Mouse (Mus musculus): Measurements from ENCODE around the gene Fdx1l. TPM values are rescaled to one million over a fixed set of nuclear protein-coding genes. Genes with fewer than 3 reads are reported as not detected.

Gene Fdx1l
- polyA plus RNA-seq, 1 experiment from 2014 or later = 57.3 TPM

DNA sequence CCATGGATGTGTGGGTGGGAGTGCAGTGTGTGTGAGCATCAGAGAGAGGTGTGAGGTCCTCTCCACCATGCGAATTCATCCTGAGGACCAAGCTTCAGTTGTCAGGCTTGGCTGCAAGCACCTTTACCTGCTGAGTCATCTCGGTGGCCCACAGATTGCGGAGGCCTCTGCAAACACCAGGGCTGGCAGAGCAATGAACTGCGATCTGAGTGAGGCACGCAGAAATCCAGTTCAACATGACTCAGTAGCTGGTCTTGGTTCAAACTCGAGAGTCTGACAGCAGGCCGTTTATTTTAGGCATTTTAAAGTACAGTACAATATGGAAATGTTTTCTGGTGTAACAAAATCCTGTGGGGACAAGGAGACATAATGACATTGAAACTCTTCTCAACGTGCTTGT is 24.4 kb upstream of the Fdx1l start:
- no peaks in the 10 kb centered on the region for H3K9me3 ChIP-seq
- H3K9ac ChIP-seq = no peak overlapping the region
- H3K4me3 ChIP-seq (replicated peaks) = no peak overlapping the region
- no peaks in the 10 kb centered on the region; the same call in 1 of the 2 replicates for H3K36me3 ChIP-seq
- WGBS = 61% methylated on average over 8 of the region's 8 CpGs
- no peak overlapping the region for H3K4me2 ChIP-seq (replicated peaks)
- ATAC-seq = peak; percentile 59
- H3K27me3 ChIP-seq (replicated peaks) = no peaks in the 10 kb centered on the region
- H3K27ac ChIP-seq = no peak overlapping the region
- H3K4me1 ChIP-seq (replicated peaks) = 0 out of 2 replicates have a peak, but pooled peaks cover 5% of the 10 kb centered on the region

DNA sequence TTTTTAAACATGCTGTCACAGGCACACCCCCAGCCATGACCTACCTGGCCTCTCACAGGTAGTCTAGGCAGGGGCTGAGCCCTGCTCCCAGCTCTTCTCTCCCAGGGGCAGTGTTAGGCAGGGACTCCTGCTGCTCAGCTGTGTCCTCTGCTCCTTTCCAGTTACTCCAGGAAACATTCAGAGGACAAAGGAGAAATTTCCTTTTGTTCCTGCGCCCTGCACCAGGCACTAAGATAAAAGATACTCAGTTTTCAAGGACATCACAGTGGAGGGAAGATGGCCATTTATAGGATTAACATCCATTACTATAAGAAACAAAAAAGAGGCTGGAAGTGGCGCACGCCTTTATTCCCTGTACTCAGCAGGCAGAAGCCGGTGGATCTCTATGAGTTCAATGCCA is 22.5 kb upstream of the Fdx1l start:
- 95% methylated on average over 4 of the region's 4 CpGs for WGBS
- no peaks in the 10 kb centered on the region for H3K27me3 ChIP-seq (replicated peaks)
- H3K9me3 ChIP-seq = no peaks in the 10 kb centered on the region
- 0 out of 2 replicates have a peak, but pooled peaks cover 6% of the 10 kb centered on the region for H3K4me1 ChIP-seq (replicated peaks)
- no peak overlapping the region for H3K27ac ChIP-seq
- H3K4me2 ChIP-seq (replicated peaks) = no peak overlapping the region
- H3K4me3 ChIP-seq (replicated peaks) = no peak overlapping the region
- ATAC-seq = no peak
- no peaks in the 10 kb centered on the region; the same call in 1 of the 2 replicates for H3K36me3 ChIP-seq
- H3K9ac ChIP-seq = no peak overlapping the region

DNA sequence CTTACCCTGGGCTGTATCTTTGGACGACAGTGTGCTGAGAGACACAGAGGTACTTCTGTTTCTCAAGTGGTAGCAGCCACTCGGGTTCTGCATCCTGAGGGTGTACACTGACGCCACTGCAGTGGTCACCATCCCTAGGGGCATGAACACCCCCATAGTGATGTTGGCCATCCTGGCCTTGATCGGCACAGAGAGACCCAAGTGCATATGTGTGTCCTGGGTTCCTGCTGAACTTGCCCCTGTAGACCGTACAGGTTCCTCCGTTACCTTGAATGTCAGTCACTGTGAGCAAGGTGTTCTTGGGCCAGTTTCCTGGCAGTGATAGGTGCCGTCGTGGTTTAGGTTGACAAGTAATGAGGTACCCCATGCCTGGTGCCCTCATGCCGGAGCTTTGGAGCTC is 20.0 kb upstream of the Fdx1l start:
- 91% methylated on average over 9 of the region's 9 CpGs for WGBS
- no peak overlapping the region for H3K4me3 ChIP-seq (replicated peaks)
- H3K4me1 ChIP-seq (replicated peaks) = peaks cover 21% of the 10 kb centered on the region
- H3K27me3 ChIP-seq (replicated peaks) = no peaks in the 10 kb centered on the region
- no peaks in the 10 kb centered on the region for H3K9me3 ChIP-seq
- no peak overlapping the region for H3K9ac ChIP-seq
- H3K27ac ChIP-seq = no peak overlapping the region
- H3K4me2 ChIP-seq (replicated peaks) = no peak overlapping the region
- no peak for ATAC-seq
- H3K36me3 ChIP-seq = peaks cover 6% of the 10 kb centered on the region

DNA sequence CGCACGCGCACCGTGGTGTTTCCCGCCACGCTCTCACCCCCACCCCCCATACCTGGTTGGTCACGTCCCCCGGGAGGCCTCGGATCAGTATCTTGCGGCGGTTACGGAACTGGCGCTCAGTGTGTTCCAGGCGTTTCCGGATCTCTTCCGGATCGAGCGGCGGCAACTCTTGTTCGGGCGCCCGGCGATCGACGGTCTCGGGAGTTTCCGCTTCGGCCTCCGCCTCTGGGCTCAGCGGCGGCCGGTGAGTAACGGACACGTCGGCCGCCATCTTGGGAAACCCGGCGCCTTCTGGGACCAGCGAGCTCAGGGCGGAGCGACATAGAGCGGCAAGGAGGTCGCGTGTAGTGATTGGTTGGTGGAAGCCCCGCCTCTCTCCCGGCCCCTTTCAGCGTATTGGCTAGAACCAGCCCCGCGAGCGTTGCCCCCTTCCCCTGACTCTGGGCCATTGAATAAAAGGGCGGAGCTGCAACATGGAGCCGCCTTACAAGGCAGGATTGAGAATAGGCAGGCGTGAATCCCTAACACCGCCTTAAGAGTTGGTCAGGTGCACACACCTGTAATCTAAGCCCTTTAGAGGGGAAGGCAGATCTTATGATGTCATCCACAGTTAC is 18.4 kb upstream of the Fdx1l start, which contains the start of the genes Gm38431 and Raver1:
TSS of gene Gm38431 (minus strand) at position 291 of the 614 bp plus-strand sequence.
TSS of gene Raver1 (minus strand) at position 302 of the 614 bp plus-strand sequence.
- Histone ChIP-seq H3K4me2 (replicated peaks) (peak within 1 kb of the TSS; percentile 76), H3K27me3 (replicated peaks) (no peaks in the 10 kb centered on the region), H3K36me3 (peaks cover 21% of the 10 kb centered on the region), H3K9me3 (no peaks in the 10 kb centered on the region), H3K4me3 (replicated peaks) (peak within 1 kb of the TSS; percentile 71), H3K27ac (peak within 1 kb of the TSS; percentile 95), H3K9ac (peak within 1 kb of the TSS; percentile 75), H3K4me1 (replicated peaks) (peaks cover 23% of the 10 kb centered on the region)
- peak; percentile 99 for ATAC-seq
- WGBS = under 1% methylated on average over 54 of the region's 54 CpGs

DNA sequence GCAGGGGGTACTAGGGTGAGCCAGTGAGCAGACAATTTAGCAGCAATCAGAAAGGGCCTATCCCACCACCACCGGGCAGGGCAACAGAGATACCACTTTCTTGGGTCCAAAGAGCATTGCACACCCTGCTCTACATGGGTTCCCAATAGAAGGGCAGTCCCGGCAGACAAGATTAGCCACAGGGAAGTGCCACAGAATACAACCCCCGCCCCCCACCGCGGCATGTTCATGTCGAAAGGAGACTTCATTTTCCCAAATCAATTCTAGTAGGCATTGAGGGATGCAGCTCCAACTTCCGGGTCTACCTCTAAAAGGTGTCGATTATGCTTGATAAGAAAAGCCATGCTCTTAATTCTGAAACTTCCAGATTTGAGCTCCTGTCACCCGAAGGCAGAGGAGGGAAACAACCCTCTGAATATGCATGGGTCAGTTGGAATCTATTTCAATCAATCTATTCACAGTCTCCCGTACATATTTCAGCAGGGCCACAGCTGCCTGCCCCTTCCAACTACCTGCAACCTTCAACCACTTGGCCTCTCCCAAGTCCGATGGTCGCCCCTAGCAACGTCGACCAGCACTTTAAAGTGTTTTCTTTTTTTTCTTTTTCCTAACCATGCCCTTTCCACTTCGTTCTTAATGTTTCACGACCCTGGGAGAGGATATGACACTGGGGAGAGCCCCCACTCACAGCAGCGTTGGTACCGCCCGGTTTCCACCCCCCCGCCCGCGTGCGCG is 17.7 kb upstream of the Fdx1l start:
- peak overlapping the region; percentile 95 for H3K27ac ChIP-seq
- no peaks in the 10 kb centered on the region for H3K27me3 ChIP-seq (replicated peaks)
- H3K4me3 ChIP-seq (replicated peaks) = peak overlapping the region; percentile 71
- peaks cover 27% of the 10 kb centered on the region for H3K36me3 ChIP-seq
- 2% methylated on average over 24 of the region's 24 CpGs for WGBS
- peak overlapping the region; percentile 76 for H3K4me2 ChIP-seq (replicated peaks)
- peak; percentile 58 for ATAC-seq
- H3K4me1 ChIP-seq (replicated peaks) = peaks cover 28% of the 10 kb centered on the region
- no peaks in the 10 kb centered on the region for H3K9me3 ChIP-seq
- H3K9ac ChIP-seq = peak overlapping the region; percentile 75

DNA sequence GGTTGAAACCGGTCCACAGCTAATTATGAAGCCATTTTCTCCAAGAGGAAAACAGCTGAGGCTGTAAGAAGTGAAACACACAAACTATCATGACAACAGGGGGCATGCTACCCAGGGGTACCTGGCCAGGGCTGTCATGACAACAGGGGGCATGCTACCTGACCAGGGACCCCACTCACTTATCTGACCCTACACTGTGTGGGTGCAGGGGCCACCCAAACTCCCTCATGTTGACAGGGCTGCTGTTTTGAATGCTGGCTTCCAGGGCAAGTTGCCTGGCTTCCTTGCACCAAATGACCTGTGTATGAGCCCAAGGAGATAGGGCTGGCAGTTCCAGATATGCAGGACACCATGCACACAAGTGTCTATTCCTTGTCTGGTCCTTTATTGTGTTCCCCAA is 17.1 kb upstream of the Fdx1l start:
- Histone ChIP-seq H3K9ac (peak overlapping the region; percentile 75), H3K27me3 (replicated peaks) (no peaks in the 10 kb centered on the region), H3K27ac (0 out of 2 replicates have a peak overlapping the region, but pooled peaks have one; percentile 95), H3K9me3 (no peaks in the 10 kb centered on the region), H3K36me3 (peaks cover 31% of the 10 kb centered on the region), H3K4me3 (replicated peaks) (peak overlapping the region; percentile 71), H3K4me2 (replicated peaks) (peak overlapping the region; percentile 76), H3K4me1 (replicated peaks) (peaks cover 29% of the 10 kb centered on the region)
- no peak for ATAC-seq
- WGBS = 82% methylated on average over 1 of the region's 1 CpGs

DNA sequence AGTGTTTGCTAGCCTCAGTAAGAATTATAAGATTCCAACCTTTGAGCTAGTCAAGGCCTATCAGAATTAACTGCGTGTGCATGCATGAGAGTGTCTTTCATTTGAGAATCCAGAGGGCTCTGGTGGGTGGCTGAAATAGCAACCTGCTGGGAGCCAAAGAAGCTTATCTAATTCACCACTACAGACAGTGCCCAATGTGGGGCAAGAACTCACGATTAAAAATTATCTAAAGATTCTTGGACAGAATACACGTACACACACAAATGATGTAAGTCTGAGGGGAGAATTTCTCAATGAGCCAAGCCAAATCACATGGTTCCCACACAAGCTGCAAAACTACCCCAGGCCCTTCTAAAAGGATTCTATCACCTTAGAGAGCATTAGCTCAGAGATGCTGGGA is 9.9 kb upstream of the Fdx1l start:
- no peak for ATAC-seq
- no peak overlapping the region for H3K9ac ChIP-seq
- no peaks in the 10 kb centered on the region for H3K27me3 ChIP-seq (replicated peaks)
- H3K4me1 ChIP-seq (replicated peaks) = peaks cover 8% of the 10 kb centered on the region; the same call in 1 of the 2 replicates
- no peak overlapping the region for H3K4me3 ChIP-seq (replicated peaks)
- no peak overlapping the region for H3K27ac ChIP-seq
- H3K4me2 ChIP-seq (replicated peaks) = no peak overlapping the region
- WGBS = 88% methylated on average over 3 of the region's 3 CpGs
- peaks cover 64% of the 10 kb centered on the region for H3K36me3 ChIP-seq
- no peaks in the 10 kb centered on the region for H3K9me3 ChIP-seq

DNA sequence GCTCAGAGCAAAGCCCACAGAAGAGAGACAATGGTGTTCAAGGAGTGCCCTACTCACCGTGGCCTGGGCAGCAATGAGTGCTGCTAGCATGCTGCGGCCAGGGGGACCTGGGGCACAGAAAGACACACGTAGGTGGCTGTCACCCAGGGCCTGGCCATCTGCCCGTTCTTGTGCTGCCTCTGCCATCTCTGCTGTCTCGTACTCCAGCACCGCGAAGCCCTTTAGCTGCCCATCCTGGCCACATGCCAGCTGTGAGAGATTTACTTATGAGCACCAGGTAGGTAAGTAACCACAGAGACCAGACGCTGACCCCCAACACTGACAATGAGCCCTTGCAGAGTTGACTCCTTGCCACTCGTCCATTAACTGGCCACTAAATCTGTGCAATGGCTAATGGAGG is 7.7 kb upstream of the Fdx1l start:
- 89% methylated on average over 9 of the region's 9 CpGs for WGBS
- Histone ChIP-seq H3K9me3 (no peaks in the 10 kb centered on the region), H3K4me2 (replicated peaks) (no peak overlapping the region), H3K9ac (no peak overlapping the region), H3K36me3 (peaks cover 61% of the 10 kb centered on the region), H3K27ac (no peak overlapping the region), H3K4me1 (replicated peaks) (peaks cover 1% of the 10 kb centered on the region; the same call in 1 of the 2 replicates), H3K27me3 (replicated peaks) (no peaks in the 10 kb centered on the region), H3K4me3 (replicated peaks) (no peak overlapping the region)
- ATAC-seq = no peak

DNA sequence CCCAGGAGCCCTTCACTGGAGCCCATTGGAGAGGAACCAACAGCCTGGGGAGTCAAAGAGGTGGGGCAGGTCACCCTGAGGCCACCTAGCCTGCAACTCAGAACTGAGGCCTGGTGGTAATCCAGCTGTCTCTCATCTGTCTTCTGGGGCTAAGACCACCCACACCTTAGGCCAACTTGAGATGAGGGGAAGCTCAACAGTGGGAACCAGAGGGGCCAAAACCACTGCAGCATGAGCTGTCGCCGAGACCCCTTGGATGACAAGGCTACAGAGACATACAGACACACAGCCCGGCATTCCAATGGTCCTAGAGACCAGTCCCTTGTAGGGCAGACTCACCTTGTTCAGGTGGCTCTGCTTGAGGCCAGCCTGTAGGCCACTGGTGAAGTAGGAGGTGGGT is 2.2 kb upstream of the Fdx1l start:
- Histone ChIP-seq H3K27me3 (replicated peaks) (no peaks in the 10 kb centered on the region), H3K4me2 (replicated peaks) (no peak overlapping the region), H3K4me1 (replicated peaks) (0 out of 2 replicates have a peak, but pooled peaks cover 6% of the 10 kb centered on the region), H3K9ac (no peak overlapping the region), H3K36me3 (peaks cover 48% of the 10 kb centered on the region), H3K4me3 (replicated peaks) (no peak overlapping the region), H3K9me3 (no peaks in the 10 kb centered on the region), H3K27ac (no peak overlapping the region)
- ATAC-seq = no peak
- WGBS = 88% methylated on average over 3 of the region's 3 CpGs

DNA sequence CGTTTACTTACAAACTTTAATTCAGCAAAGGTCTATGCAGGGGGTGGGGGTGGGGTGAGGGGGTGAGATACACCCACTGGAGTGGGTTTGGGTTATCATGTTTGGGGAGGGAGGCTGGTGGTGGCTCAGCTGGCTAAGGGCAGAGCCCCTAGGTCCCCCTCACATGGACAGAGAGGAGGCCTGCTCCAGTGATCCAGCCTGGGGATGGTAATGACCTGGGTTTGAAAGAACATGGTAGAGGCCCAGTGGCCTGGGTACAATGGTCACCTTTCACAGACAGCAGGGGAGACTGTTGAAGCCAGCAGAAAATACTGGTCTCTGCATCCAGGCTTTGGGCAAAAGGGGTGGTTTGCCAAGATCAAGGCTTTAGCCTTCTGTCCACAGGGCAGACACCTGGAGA is 759 bp upstream of the Fdx1l start:
- ATAC-seq = no peak
- H3K9me3 ChIP-seq = no peaks in the 10 kb centered on the region
- WGBS = 74% methylated on average over 1 of the region's 1 CpGs
- H3K27me3 ChIP-seq (replicated peaks) = no peaks in the 10 kb centered on the region
- H3K4me2 ChIP-seq (replicated peaks) = no peak overlapping the region
- 0 out of 2 replicates have a peak, but pooled peaks cover 6% of the 10 kb centered on the region for H3K4me1 ChIP-seq (replicated peaks)
- no peak overlapping the region for H3K9ac ChIP-seq
- H3K4me3 ChIP-seq (replicated peaks) = no peak overlapping the region
- H3K27ac ChIP-seq = no peak overlapping the region
- peaks cover 34% of the 10 kb centered on the region for H3K36me3 ChIP-seq

DNA sequence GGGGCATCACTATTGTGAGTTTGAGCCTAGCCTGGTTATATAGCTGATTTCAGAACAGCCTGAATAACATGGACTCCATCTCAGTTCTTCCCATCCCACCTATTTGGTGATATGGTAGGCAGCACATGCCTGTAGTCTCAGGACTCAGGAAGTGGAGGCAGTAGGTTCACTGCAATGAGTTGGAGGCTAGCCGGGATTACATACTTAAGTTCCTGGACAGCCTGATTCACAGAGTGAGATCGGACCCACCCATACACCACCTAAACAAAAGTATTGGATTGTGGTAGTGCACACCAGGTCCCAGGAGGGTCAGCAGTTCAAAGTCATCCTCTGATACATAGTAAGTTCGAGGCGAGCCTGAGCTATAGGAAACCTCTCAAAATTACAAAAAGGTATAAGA is 773 bp downstream of the Fdx1l start:
- H3K27ac ChIP-seq = peak overlapping the region; percentile 87
- 9% methylated on average over 4 of the region's 4 CpGs for WGBS

DNA sequence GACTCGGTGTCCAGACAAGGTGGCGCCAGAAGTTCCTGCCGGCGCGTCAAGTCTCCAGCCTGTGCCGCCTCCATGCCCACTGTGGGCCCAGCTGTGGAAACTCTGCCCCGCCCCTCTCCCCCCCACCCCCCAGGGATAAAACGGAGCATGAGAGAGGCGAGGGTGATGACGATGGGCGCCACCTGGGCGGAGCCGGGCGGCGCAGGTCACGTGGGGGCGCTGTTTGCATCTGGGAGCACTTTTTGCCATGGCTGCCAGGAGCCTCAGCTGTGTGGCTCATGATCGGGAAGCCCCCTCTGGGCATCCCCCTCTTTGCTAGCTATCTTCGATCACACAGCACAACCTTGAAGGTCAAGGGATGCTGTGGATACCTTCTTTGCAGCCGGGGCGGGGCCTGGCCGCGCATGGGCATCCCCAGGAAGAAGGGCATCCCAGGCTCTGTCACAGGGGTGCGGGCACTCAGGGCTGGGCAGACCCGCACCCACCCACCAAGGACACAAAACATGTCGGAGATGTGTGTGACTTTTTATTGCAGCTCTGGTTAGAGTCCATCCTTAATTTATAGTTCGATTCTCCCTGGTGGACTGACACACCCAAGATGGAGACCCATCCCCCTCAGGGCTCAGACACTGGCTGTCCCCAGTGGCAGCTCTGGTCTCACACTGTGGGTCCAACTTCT is 6.3 kb downstream of the Fdx1l start, which contains the start of gene Zglp1:
TSS of gene Zglp1 (minus strand) at position 88 of the 679 bp plus-strand sequence.
- Histone ChIP-seq H3K9ac (no peak within 1 kb of the TSS), H3K9me3 (no peaks in the 10 kb centered on the region), H3K4me1 (replicated peaks) (no peaks in the 10 kb centered on the region), H3K27ac (no peak within 1 kb of the TSS), H3K4me3 (replicated peaks) (no peak within 1 kb of the TSS), H3K27me3 (replicated peaks) (no peaks in the 10 kb centered on the region), H3K4me2 (replicated peaks) (no peak within 1 kb of the TSS), H3K36me3 (peaks cover 8% of the 10 kb centered on the region)
- ATAC-seq = no peak
- WGBS = 83% methylated on average over 27 of the region's 27 CpGs

More for the DNA sequence above, 773 bp downstream of the Fdx1l start:
- Histone ChIP-seq H3K9me3 (no peaks in the 10 kb centered on the region), H3K4me2 (replicated peaks) (peak overlapping the region; percentile 75), H3K36me3 (peaks cover 18% of the 10 kb centered on the region), H3K4me3 (replicated peaks) (peak overlapping the region; percentile 85), H3K9ac (peak overlapping the region; percentile 80), H3K27me3 (replicated peaks) (no peaks in the 10 kb centered on the region), H3K4me1 (replicated peaks) (0 out of 2 replicates have a peak, but pooled peaks cover 6% of the 10 kb centered on the region)
- peak; percentile 34 for ATAC-seq
